Mouse (Mus musculus) cerebral cortex, adult 2 months (tissue): ENCODE results near the gene Grb2.

Source experiments
- WGBS: fragments of 180-500 bp; shearing (Covaris S2); methylation state at CpG from one replicate; pipeline ENCODE4 v1.1.7; 2018; 5-methylcytosine and 5-hydroxymethylcytosine counted together

Grb2 gene

DNA sequence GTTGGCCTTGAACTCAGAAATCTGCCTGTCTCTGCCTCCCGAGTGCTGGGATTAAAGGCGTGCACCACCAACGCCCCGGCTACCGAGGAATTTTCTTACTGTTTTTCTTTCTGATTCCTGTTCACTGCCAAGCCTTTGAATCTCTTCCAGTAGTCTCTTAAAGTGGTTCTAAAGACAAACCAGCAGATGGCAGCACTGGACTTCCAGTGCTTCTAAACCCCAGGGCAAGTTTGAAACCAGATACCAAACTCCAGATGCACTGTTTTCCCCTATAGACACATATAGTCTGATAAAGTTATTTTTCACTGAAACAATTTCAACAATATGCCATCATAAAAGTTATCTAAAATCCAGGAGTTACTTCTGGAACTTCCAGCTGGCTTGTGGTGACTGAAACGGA lies 60.9 kb downstream of the Grb2 start:
- whole genome bisulfite sequencing = 14% methylated on average over 6 of the region's 6 CpGs

DNA sequence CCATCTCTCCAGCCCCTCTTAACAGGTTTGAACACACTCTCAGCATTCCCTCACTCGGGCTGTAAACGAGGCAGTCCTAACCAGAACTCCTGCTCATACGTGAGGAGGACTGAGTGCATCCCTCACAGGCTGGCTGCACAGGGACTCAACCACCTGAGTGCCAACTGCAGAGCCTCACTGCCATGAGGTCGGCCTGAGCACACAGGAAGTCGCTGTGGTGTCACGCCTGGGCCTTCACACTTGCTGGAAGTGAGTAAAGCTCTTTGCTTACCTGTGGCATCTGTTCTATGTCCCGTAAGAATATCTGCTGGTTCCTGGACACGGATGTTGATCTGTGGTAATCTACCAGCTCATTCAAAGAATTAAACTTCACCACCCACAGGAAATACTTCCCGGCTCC lies 62.0 kb downstream of the Grb2 start:
- 91% methylated on average over 9 of the region's 9 CpGs for WGBS

DNA sequence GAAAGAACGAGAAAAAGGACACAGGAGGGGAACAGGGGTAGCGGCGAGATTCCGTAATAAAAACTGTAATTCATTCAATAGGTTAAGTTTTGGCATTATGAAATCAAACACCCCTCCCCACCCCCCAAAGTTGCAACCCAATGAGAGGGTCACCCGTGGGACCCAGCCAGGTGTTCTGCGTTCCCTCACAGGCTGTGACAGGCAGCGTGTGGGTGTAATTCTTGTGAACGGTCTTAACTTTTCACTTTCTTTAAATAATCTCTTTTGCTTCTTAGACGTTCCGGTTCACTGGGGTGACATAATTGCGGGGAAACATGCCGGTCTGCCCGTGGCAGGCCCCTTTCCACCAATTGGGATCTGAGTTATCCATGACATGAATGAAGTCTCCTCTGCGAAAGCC lies 62.9 kb downstream of the Grb2 start:
- 80% methylated on average over 14 of the region's 14 CpGs for WGBS

DNA sequence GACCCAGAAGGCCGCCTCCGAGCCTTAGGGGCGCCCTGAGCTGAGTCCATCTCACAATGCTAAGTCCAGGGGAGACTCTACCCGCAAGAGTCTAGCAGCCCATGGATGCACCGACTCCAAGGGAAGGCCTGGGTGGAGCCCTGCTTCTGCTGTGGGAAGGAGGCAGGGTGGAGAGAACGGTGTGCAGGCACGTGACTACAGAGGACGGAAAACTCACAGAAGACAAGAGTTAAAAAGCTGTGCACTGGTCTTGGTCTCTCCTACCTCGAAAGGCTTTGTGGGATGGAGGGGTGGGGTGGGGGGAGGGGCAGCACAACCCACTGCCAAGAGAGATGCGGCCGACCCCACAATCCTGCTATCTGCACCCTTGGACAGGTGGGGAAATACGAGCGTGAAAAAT lies 64.1 kb downstream of the Grb2 start:
- 91% methylated on average over 13 of the region's 13 CpGs for WGBS

DNA sequence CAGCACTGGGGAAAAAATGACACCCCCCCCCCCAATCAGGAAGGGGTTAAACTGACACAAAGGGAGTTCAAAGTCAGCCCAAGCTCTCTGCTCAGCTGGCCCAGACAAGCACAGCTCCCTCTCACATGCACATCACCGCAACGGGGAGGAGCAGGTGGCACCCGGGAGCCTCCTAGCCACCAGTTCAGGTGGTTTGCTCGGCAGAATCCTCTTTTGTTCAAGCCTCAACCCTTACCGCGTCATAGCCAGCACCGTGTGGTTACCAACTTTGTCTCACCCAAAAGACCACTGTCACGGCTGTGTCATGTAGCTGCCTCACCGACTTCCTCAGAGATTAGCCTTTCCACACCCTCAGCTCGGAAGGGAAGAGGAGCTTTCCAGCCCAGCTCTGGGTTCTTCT lies 65.1 kb downstream of the Grb2 start:
- 76% methylated on average over 10 of the region's 10 CpGs for WGBS

DNA sequence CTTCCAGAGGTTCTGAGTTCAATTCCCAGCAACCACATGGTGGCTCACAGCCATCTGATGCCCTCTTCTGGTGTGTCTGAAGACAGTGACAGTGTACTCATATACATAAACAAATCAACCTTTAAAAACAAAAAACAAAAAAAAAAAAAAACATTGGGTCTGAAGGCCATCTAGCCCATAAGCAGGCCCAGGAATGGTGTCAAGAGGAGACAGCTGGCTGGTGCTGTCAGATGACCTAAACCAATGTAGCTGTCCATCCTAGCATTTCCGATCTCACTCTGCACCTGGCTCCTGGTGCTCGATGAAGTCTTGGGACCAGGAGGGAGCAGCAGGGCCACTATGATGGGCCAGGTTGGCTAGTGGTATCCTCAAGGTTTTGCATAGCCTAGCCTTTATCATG lies 65.7 kb downstream of the Grb2 start:
- 92% methylated on average over 2 of the region's 2 CpGs for WGBS

DNA sequence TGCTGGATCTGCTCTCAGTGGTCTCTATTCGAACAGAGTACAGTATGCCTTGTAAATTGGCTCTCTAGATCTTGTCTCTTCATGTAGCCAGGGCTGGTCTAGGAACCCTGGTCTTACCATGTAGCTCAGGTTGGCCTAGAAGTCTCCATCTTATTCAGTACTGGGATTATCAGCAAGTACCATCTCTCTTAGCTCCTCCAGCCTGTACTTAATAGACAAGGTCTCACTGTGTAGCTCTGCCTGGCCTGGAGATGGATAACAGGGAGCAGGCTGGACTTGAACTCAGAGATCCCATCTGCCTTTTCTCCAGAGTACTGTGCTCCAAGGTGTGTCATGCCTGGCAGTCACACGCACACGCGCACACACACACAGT lies 66.7 kb downstream of the Grb2 start:
- 79% methylated on average over 4 of the region's 4 CpGs for WGBS

DNA sequence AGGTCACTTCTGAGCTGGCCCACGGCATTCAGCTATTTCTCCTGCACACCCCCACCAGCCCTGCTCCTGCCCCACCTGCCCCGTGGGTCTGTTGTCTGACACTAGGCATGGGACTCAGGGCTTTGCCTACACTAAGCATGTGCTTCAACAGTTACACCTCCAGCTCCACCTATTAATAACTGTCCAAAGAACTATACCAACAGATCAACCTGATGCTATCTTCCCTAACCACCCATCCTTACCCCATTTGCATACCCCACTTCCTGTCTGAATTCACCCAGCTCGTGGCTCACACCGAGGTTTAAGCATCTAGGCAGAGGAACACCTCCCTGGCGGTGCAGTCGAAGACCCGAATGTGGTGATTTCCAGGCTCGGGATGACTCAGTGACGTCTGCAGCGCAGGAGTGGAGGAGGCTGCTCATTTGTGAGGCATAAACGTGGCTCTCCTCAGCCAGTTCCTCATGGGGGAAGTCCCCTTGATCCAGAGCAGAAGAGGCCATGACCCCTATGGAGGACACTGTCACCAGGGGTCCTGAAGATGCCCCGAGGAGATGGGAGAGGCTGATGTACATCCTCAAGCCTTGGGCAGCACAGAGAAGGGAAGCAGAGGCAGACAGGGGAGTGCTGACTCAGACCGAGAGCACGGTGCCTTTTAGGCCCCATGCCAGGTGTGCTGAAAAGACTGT lies 67.3 kb downstream of the Grb2 start:
- WGBS = 27% methylated on average over 14 of the region's 14 CpGs

DNA sequence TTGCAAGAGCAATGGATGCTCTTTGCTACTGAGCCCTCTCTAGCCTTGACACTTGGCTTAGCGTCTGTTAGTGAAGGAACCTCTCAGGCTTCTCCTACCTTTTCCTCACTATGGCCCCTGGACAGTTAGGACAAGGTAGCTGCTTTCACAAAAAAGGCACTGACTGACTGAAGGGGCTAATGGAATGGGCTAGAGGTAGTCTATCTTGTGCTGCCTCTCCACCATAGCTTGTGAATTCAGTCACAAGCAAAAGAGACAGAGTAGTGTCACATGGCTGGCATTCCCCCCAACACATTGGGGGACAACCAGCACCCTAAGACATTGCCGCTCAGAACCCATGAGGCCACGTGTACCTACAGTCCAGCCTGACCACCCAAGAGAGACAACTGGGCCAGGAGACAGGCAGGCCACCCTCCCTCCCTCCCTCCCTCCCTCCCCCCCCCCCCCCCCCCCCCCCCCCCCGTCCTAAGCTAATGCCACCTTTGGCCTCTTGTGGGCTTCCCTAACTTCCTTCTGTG lies 68.0 kb downstream of the Grb2 start:
- WGBS = 81% methylated on average over 3 of the region's 4 CpGs

DNA sequence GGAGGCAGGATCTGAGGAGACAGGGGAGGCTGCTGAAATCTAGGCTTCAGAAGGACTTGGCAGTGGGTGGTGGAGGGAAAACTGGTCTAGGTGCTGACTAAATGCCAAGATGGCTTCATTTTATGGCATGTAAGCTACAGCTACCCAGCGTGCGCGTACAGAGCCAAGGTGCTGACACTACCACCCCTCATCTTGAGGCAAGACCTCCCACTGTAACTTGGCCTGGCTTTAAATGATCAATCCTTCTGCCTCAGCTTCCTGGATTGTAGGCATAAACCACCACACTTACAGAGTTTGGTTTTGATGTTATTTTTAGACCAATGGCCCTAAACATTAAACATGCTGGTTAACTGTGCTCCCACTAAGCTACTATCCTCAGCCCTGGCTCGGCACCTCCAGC lies 68.9 kb downstream of the Grb2 start:
- WGBS = 81% methylated on average over 4 of the region's 4 CpGs

DNA sequence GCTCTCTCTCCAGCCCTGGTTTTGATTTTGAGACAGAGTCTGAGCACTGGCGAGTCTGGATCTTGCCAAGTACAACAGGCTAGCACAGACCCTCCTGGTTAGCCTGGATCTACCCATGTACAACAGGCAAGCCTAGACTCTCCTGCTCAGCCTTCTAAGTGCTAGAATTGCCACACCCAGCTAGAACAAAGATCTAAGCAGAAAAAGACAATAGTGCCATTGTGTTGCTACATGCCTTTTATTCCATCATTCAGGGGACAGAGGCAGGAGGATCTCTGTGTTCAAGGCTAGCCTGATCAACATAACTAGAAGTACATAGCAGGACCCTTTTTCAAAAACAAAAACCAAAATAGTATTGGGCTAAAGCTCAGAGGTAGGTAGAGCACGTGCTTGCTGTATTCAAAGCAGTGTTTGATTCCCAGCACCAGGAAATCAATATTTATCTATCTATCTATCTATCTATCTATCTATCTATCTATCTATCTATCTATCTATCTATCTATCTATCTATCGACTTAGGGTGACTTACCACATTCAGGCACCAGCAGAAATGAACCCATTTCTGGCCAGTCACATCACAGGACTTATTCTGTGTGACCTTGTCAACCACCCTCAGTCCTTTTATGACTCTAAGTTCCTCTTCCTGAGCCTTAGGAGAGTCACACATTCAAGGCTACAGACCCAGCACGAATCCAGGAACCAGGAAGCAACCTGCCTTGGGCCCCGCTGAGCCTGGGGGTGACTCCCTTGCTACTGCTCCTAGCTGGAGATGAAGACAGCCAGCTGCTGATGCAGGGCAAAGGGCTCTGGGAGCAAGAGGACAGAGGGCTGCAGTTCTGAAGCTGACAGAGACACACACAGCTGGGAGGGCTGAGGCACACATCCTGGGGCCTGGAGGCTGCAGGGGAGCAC lies 69.6 kb downstream of the Grb2 start:
- WGBS = 79% methylated on average over 5 of the region's 5 CpGs

DNA sequence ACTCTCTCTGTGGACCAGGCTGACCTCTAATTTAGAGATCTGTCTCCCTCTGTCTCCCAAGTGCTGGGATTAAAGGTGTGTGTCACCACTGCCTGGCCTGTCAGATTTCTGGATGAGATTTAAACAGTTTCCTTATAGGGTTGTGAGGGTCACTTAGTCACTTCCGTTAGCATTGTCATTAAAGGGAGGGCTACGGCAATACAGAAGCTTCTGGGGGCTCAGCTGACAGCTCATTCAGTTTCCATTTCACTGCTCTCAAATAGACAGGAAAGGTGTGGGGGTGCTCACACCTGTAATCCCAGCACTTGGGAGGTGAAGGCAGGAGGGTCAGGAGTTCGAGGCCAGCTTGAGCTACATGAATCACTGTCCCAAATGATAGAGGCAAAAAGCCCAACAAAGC lies 71.4 kb downstream of the Grb2 start:
- WGBS = 79% methylated on average over 3 of the region's 3 CpGs

DNA sequence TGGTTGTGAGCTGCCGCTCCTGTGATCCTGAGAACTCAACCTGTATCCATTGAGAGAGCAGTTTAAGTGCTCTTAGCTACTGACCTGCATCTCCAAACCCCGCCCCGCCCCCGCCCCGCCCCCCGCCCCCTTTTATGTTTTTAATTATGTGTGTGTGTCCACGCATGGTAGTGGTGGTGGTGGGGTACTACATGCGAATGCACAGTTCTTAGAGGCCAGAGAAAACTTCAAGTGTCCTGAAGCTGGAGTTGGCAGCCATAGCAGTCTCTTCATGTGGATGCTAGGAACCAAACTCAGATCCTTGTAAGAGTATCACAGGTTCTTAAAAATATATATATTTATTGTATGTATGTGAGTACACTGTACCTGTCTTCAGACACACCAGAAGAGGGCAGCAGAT lies 72.9 kb downstream of the Grb2 start:
- WGBS = 70% methylated on average over 8 of the region's 8 CpGs

DNA sequence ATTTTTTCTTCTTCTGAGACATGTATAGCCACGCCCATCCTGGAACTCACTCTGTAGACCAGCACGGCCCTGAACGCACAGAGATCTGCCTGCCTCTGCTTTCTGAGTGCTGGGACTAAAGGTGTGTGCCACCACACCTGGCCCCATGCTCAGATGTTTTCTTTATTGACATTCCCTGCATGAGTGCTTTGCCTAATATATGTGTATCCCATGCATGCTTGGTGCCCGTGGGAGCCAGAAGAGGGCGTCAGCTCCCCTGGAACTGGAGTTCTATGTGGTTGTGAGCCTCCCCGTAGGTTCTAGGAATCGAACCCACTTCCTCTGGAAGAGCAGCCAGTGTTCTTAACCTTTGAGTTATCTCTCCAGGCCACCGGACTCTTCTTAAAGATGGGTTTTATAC lies 73.4 kb downstream of the Grb2 start:
- WGBS = 86% methylated on average over 8 of the region's 8 CpGs

DNA sequence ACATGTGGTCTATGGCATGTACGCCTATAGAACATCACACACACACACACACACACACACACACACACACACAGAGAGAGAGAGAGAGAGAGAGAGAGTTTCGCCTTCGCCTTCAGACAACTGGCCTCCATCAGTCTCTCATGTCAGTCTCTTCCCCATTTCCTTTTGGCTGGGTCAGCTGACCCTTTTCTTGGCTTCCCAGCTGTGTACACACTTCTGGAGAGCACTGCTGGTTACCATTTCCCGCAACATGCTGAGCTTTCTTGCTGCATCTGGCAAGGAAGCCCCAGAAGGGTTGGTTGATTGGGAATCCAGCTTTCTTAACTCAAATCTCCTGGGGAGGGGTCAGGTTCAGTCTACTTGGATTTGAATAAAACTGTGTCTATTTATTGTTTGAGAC lies 74.3 kb downstream of the Grb2 start:
- WGBS = 66% methylated on average over 4 of the region's 4 CpGs

DNA sequence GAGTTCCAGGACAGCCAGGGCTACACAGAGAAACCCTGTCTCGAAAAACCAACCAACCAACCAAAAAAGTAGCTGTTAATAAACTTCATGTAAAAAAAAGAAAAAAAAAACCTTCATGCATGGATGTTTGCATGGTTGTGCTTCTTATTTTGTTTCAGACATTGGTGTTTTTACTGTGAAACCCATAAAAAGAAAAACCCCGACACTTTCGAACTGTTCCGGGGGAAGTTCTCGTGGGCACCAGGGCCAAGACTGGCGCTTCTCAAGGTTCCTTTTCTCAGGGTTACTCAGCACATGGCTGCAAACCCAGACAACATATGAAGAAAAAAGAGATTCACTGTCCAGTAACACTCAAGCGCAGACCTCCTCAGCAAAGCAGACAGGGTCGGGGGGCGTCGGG lies 75.5 kb downstream of the Grb2 start:
- 77% methylated on average over 10 of the region's 10 CpGs for WGBS

DNA sequence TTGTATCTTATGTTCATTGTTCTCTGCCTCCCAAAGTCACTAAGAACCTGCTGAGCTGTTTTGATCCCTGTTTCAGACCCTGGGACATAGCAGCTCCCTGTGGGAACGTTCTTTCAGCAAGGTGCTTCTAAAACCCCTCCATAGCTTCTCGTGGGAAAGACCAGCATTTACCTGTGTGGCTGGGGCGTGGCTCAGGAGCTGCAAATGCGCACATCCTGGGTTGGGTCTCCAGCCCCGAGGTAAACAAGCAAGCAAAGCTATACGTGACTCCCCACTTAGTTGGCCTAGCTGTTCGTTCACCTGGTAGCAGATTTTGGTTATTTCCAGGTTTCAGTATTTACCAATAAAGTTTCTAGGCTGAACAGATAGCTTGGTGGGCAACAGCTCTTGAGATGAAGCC lies 76.2 kb downstream of the Grb2 start:
- 79% methylated on average over 7 of the region's 7 CpGs for WGBS

DNA sequence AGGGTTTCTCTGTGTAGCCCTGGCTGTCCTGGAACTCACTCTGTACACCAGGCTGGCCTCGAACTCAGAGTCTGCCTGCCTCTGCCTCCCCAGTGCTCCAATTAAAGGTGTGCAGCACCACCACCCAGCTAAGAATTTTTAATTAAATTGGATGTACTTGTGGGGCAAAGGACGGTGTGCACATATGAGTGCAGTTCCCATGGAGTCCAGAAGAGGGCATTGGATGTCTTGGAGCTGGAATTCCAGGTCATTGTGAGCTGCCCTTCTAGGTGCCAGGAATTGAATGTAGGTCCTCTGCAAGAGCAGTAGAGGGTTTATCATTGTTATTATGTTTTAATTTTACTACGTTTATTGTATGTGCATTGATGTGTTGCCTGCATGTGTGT lies 76.9 kb downstream of the Grb2 start:
- WGBS = 23% methylated on average over 3 of the region's 3 CpGs

DNA sequence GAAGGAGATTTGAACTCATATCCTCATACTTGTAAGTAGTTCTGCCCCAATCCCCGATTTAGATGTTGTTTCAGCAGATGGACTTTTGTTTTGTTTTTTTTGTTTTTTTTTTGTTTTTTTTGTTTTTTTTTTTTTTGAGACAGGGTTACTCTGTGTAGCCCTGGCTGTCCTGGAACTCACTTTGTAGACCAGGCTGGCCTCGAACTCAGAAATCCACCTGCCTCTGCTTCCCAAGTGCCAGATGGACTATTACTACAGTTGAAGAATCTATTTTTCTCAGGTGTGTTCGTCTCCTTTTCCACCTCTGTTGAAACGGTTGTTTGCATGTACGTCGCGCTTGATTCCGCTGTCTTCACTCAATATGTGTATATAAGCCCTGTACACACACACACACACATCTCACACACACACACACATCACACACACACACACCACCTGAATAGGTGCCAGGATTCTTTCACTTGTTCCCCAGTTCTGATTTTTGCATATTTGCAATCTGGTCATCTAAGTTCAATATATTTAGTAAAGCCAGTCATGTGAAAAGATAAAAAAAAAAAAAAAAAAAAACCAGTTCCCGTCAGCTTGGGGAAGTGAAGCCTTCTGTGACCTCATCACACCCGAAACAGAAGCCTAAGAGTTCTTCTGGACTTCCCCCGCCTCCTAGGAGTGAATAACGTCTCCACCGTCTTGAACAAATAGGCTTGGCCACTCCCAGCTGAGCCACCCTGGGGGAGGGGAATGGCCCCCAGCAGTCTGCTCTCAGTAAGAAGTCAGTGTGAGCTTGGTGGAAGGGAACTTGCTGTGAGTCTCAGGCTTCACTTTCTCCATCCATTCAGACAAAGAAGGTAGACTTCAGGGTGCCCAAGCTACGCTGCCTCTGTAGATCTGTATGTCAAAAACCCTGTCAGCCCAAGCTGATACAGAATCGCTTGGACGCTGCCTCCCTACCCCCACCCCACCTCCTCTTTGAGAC lies 77.6 kb downstream of the Grb2 start:
- 49% methylated on average over 16 of the region's 16 CpGs for WGBS

DNA sequence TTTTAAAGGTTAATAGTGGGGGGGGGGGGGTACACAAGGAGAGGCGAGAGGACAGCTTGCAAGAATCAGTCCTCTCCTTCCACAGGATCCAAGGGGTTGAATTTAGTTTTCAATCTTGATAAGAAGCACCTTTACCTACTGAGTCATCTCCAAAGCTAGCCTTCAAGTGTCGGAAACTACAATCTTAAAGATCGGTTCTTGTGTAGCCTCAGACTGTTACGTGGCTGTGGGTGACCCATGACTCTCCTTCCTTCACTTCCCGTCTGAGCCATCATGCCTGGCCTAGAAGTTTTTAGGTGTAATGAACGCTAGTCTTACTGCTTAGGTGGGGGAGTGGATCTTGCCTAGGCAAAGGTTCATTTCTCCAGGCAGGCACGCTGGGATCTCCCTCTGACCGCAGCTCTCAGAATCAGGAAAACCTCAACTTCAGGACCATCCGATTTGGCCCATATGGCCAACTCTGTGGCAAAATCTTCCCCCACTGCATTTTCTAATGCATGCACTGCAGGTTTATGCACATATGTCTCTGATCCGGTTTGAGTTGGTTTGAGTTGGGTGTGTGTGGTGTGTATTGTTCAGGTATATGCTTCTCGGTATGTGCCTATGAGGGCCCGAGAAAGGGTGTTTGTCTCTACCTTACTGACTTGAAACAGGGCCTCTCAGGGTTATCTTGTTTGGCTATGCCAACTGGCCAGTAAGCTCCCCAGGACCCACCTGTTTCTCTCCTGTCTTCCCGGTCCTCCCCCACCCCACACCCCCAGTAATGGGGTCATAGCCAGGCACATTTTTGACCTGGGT lies 78.5 kb downstream of the Grb2 start:
- WGBS = 89% methylated on average over 13 of the region's 13 CpGs

DNA sequence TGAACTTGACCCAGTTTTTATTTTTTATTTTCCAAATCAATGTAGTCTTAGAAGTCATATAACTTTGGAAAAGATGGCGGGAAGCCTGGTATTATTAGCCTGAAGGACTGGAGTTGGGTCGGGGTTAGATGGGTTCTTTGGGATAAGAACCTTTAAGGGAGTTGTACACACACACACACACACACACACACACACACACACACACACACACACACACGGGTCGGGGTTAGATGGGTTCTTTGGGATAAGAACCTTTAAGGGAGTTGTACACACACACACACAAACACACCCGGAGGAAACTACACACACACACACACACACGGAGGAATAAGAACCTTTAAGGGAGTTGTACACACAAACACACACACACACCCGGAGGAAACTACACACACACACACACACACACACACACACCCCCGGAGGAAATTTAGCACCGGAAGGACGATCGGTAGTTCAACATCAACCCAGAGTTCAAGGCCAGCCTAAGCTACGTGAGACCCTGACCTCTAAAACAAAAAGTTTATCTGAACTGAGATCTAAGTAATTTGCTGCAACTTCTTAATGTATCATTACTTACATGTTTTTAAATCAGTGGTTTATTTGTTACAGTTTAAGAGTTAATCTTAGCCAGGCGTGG lies 79.8 kb downstream of the Grb2 start:
- 48% methylated on average over 13 of the region's 13 CpGs for WGBS
